Mouse (Mus musculus) left cerebral cortex, adult 11 months (tissue): ENCODE measurements around the gene Nptxr.

Source experiments
- DNase-seq: peaks from one replicate; pipeline ENCODE4 v3.0.0; 2022; ENCODE audit warnings: low spot score

Nptxr gene

GRCm38 (mm10) chr15:79752742-79753419 is 51.7 kb downstream of the Nptxr start:
- DNase-seq: no peak

GRCm38 (mm10) chr15:79751772-79752171 is 52.8 kb downstream of the Nptxr start:
- DNase-seq: no peak

GRCm38 (mm10) chr15:79750266-79750665 is 54.3 kb downstream of the Nptxr start:
- no peak for DNase-seq

GRCm38 (mm10) chr15:79749162-79749561 is 55.4 kb downstream of the Nptxr start:
- DNase-seq: no peak

DNA sequence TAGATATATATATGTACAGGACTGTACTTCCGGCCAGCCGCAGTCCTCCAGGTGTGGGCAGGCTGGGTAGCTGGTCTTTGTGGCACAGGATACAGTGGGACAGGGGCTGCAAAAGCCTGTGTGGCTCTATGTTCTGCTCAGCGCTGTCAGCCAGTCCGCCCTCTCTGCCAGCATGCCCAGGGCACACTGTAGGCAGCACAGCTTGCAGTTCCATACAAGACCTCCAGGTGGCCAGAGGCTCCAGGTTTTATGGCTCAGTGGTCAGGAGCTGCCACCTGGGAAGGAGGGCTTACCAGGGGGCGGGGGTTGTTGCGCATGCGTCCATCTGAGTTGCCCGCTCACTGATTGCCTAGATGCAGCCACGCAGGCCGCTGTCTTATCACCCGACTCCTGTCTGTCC is 56.6 kb downstream of the Nptxr start:
- no peak for DNase-seq

DNA sequence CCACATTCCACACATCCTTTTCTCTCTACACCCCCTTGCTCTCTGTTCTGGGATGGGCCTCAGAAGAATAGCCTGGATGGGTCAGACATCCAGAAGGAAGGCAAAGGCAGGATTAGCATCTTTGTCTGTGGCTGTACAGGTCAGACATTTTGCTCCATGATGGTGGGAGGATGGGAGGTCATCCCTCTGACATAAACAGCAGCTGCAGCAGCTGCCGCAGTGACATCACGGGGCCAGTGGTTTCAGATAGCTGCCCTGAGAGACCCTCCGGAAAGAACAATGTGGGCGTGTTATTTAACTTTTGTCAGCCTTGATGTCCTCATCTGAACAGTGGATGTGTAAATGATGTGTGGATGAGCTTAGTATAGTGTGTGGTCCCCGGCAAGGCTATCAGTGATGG is 58.7 kb downstream of the Nptxr start:
- DNase-seq: no peak

GRCm38 (mm10) chr15:79745312-79745711 is 59.3 kb downstream of the Nptxr start:
- no peak for DNase-seq

- no peak for DNase-seq
These were observed 59.8 kb downstream of the Nptxr start for GRCm38 (mm10) chr15:79744742-79745141.

DNA sequence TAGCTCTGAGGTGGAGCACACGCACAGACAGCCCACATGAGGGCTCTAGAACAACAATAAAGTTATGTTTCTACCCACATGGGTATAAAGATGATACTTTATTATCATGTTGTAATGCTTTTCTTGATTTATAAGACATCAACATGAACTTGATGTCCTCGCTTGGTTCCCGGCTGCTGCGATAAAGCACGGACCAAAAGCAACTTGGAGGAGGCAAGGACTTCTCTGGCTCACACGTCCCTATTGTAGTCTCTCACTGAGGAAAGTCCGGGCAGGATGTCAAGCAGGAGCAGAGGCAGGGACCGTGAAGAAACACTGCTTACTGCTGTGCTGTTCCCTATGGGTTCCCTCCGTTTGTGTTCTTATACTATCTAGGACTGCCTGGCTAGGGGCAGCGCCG is 60.6 kb downstream of the Nptxr start:
- no peak for DNase-seq

DNA sequence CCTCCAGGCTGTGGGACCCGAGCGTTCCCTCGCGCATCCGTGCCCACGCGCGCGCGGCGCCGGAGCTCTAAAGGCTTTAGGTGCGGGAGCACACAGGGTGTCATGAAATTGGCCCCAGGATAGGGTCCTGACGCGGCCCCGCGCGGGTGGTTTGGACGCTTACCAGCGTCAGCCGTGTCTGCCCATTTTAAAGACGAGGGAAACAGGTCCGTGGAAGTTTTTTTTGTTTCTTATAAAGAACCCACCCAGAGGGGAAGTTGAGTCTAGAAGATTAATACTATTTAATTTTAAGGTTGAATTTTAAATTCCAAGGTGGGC is 61.9 kb downstream of the Nptxr start:
- DNase-seq: no peak

DNA sequence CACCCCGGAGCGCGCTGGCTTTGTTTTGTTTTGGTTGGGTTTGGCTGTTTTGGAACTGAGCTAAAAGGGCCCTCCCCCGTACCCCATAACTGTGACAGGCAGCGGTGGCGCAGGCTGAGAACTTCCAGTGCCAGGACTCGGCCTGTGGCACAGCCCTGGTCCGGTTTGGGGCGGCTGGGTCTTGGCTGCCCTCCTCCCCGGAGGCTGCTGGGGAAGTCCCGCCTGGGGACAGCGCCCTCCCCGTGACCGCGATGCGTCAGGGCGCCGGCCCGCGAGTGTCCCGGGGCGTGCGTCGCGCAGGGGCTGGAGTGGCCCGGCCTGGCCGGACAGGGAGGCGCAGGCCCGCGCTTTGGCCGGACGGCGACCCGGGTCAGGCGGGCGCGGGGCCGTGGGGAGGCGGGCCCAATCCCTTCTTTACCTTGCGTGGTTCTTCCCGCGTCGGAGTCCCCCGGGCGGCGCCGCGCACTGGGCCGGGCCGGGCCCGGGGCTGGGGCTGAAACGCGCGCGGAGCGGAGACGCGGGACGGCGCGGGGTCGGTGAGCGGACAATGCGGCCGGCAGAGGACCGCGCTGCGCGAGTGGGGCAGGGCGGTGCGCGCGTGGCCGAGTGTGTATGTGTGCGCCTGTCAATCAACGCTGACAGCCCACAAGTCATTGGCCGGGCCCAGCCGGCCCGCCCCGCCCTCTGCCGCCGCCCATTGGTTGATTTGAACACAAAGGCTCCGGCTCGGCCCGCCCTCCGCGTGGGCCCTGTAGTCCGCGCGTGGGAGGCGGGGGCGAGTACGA is 62.5 kb downstream of the Nptxr start, which contains the start of gene Sun2:
Sun2 (minus strand) TSS at position 616 of the 785 bp plus-strand sequence.
- DNase-seq: peak; percentile 89

DNA sequence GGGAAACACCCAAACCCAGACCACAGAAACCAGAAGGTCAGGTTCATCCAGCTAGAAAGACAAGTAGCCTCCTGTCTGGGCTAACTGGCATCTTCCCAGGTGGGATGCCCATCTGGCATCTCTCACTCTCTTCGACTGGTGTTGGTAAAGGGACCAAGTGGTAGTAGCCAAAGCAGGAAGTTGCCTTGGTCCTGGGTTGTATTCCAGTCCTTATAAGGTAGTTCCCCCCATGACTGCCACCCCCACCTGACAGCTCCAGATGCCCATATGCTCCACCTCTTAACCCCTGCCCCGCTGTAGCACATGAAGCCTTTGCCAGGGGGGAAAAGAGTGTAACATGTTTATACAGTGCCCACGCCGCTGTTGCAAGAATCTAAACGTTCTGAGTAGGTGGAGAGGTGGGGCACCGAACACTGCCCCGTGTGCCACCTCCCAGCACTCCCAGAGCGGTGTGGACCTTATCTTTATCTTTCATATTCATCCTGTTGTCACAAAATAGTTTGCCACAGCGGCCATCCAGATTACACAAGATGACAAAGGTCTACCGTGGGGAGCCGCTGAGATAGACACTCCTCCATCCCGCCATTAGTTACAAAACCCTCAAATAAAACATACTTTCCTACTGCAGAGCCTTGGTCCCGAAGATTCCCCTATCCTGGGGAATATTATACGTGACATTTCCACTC is 63.2 kb downstream of the Nptxr start:
- DNase-seq: no peak

GRCm38 (mm10) chr15:79740739-79741138 is 63.8 kb downstream of the Nptxr start:
- no peak for DNase-seq
